Mouse (Mus musculus) E14TG2a.4 (cell line): ENCODE data around the gene Slc25a18.

Experiments used
- CTCF ChIP-seq: conservative IDR thresholded peaks from 2 replicates; pipeline ENCODE4 v1.5.1; 2014; ENCODE audit warnings: low read length
- NANOG ChIP-seq: IDR thresholded peaks from 2 replicates; pipeline ENCODE4 v1.6.1; 2014; ENCODE audit warnings: borderline replicate concordance, low read length, mixed read lengths
- POU5F1 ChIP-seq: IDR thresholded peaks from 2 replicates; pipeline ENCODE4 v1.6.1; 2014; ENCODE audit warnings: low read length, borderline replicate concordance

- TF ChIP-seq CTCF (no peak), POU5F1 (no peak), NANOG (no peak)
Measured at GRCm38 (mm10) chr6:120819294-120819693, 45.9 kb downstream of the Slc25a18 start.
